Mouse (Mus musculus) CD4-positive helper T cell, adult 2 months (primary cell): ENCODE measurements around the gene Ajuba.
A peak's percentile ranks its signal among the peaks of the same experiment; 100 is the strongest.

Experiments
- DNase-seq: peaks from one replicate; pipeline ENCODE4 v3.0.0-alpha.2; 2012; ENCODE audit warnings: low read depth, missing footprints, low spot score

The Ajuba gene

GRCm38 (mm10) chr14:54592319-54592934 lies 15.1 kb upstream of the Ajuba start:
- no peak for DNase-seq

- no peak for DNase-seq
Observed at GRCm38 (mm10) chr14:54591056-54591455, 13.7 kb upstream of the Ajuba start.

GRCm38 (mm10) chr14:54583681-54584338 lies 6.5 kb upstream of the Ajuba start:
- DNase-seq = peak; percentile 60

- no peak for DNase-seq
Observed at GRCm38 (mm10) chr14:54582536-54582935, 5.2 kb upstream of the Ajuba start.

- no peak for DNase-seq
Observed at GRCm38 (mm10) chr14:54579638-54580037, 2.3 kb upstream of the Ajuba start.

GRCm38 (mm10) chr14:54578063-54578462 lies 705 bp upstream of the Ajuba start:
- DNase-seq = peak; percentile 75

GRCm38 (mm10) chr14:54576241-54577088 lies 893 bp downstream of the Ajuba start:
- DNase-seq = peak; percentile 15

GRCm38 (mm10) chr14:54575631-54576030 lies 1.7 kb downstream of the Ajuba start:
- DNase-seq = no peak

- no peak for DNase-seq
Observed at GRCm38 (mm10) chr14:54575031-54575430, 2.3 kb downstream of the Ajuba start.

- DNase-seq = no peak
Observed at GRCm38 (mm10) chr14:54574253-54574652, 3.1 kb downstream of the Ajuba start.

- DNase-seq = no peak
Observed at GRCm38 (mm10) chr14:54572790-54573736, 4.3 kb downstream of the Ajuba start.

GRCm38 (mm10) chr14:54572122-54572521 lies 5.2 kb downstream of the Ajuba start:
- no peak for DNase-seq

- DNase-seq = no peak
Observed at GRCm38 (mm10) chr14:54569451-54570392, 7.6 kb downstream of the Ajuba start.

GRCm38 (mm10) chr14:54568694-54569414 lies 8.5 kb downstream of the Ajuba start:
- peak; percentile 62 for DNase-seq

- DNase-seq = no peak
Observed at GRCm38 (mm10) chr14:54560527-54561242, 16.7 kb downstream of the Ajuba start.

- DNase-seq = no peak
Observed at GRCm38 (mm10) chr14:54557330-54557729, 20.0 kb downstream of the Ajuba start.

- peak; percentile 93 for DNase-seq
Observed at GRCm38 (mm10) chr14:54553975-54554769, 23.2 kb downstream of the Ajuba start, which contains the start of gene Haus4. Gene Haus4 (minus strand): TSS chr14:54554616.

GRCm38 (mm10) chr14:54553454-54553974 lies 23.8 kb downstream of the Ajuba start:
- peak; percentile 45 for DNase-seq
